Mouse (Mus musculus) embryo, embryonic 10.5 days (tissue): ENCODE measurements around the gene Bicral.

Source experiments
- DNase-seq: peaks from one replicate; pipeline ENCODE4 v3.0.0-alpha.2; 2015; ENCODE audit warnings: low spot score

Gene Bicral

GRCm38 (mm10) chr17:46751794-46752556, 106.3 kb downstream of the Bicral start, which contains the start of gene Cnpy3:
TSS of gene Cnpy3 (minus strand) at chr17:46752214.
- peak; percentile 99 for DNase-seq

GRCm38 (mm10) chr17:46751056-46751793, 107.1 kb downstream of the Bicral start:
- peak; percentile 19 for DNase-seq

GRCm38 (mm10) chr17:46750580-46750979, 107.7 kb downstream of the Bicral start:
- no peak for DNase-seq

GRCm38 (mm10) chr17:46749282-46749681, 109.0 kb downstream of the Bicral start:
- DNase-seq: no peak
